Mouse (Mus musculus) G1E (cell line): Measurements from ENCODE around the gene Pde10a. TPM values are rescaled to one million over a fixed set of nuclear protein-coding genes. Genes with fewer than 3 reads are reported as not detected.

Source experiments
- ATAC-seq: 2 replicates; pipeline ENCODE4 v1.8.0; 2016; ENCODE audit warnings: mild to moderate bottlenecking; ENCODE audit not compliant: insufficient number of reproducible peaks, poor library complexity, low FRiP score, severe bottlenecking; ENCODE audit errors: extremely low read depth
- DNase-seq: peaks from one replicate; pipeline ENCODE4 v3.0.0; 2012; ENCODE audit warnings: low spot score
- H3K27me3 ChIP-seq: 2 replicates; pipeline ENCODE4 v1.6.1; 2012; ENCODE audit warnings: mild to moderate bottlenecking, low read length, inconsistent platforms; ENCODE audit not compliant: insufficient read depth
- H3K36me3 ChIP-seq: replicated peaks from 2 replicates; pipeline ENCODE3; 2012; ENCODE audit warnings: mild to moderate bottlenecking, inconsistent platforms
- H3K4me1 ChIP-seq: 2 replicates; pipeline ENCODE4 v1.6.1; 2012; ENCODE audit warnings: low read depth, low read length, inconsistent platforms, mixed read lengths; ENCODE audit not compliant: insufficient read depth
- H3K4me3 ChIP-seq: 2 replicates; pipeline ENCODE4 v1.5.1; 2012; ENCODE audit warnings: low read depth, mild to moderate bottlenecking, inconsistent platforms, low read length, moderate library complexity, mixed read lengths
- H3K9me3 ChIP-seq: replicated peaks from 2 replicates; pipeline ENCODE4 v1.6.1; 2012; ENCODE audit warnings: inconsistent platforms
- CTCF ChIP-seq: IDR thresholded peaks from 2 replicates; pipeline ENCODE4 v1.5.1; 2012; ENCODE audit warnings: low read depth, low read length, inconsistent platforms, mixed read lengths
- GATA1 ChIP-seq: IDR thresholded peaks from 2 replicates; pipeline ENCODE4 v1.6.1; 2012; ENCODE audit warnings: borderline replicate concordance, low read length, inconsistent platforms, mixed read lengths
- GATA2 ChIP-seq: IDR thresholded peaks from 2 replicates; pipeline ENCODE4 v1.6.1; 2012; ENCODE audit warnings: low read depth, low read length, inconsistent platforms, borderline replicate concordance
- POLR2AphosphoS5 ChIP-seq: IDR thresholded peaks from 2 replicates; pipeline ENCODE4 v1.6.1; 2012; ENCODE audit warnings: low read depth, low read length, inconsistent platforms; ENCODE audit not compliant: insufficient replicate concordance
- TAL1 ChIP-seq: conservative IDR thresholded peaks from 2 replicates; pipeline ENCODE4 v1.6.1; 2012; ENCODE audit warnings: low read depth, low read length, inconsistent platforms, mixed read lengths
- polyA plus RNA-seq: library from polyadenylated mRNA; stranded (reverse); fragments of >175 nt; gene quantifications from 2 replicates; pipeline ENCODE4 v1.2.3, GENCODE M21; 2012
- total RNA-seq, 2 experiments: library from RNA; stranded (forward) in 1 of 2; stranded (reverse) in 1 of 2; fragments of 200-1000 nt in 1 of 2; fragments of >200 nt in 1 of 2; fragmentation: Nextera tagmentation in 1 of 2; gene quantifications; 2 replicates each; pipeline ENCODE4 v1.2.3; 2014 to 2017

The Pde10a gene
- total and polyA plus RNA-seq, 3 experiments: 0.27 to 0.83 TPM; not detected in 1

- ATAC-seq (no peak), DNase-seq (no peak)
- Histone ChIP-seq H3K36me3 (no peaks in the 10 kb centered on the region), H3K27me3 (no peaks in the 10 kb centered on the region), H3K4me3 (no peak overlapping the region), H3K4me1 (no peaks in the 10 kb centered on the region), H3K9me3 (0 out of 2 replicates have a peak, but pooled peaks cover 5% of the 10 kb centered on the region)
- TF ChIP-seq TAL1 (no peak), CTCF (no peak), POLR2AphosphoS5 (no peak), GATA2 (no peak), GATA1 (no peak)
Measured at GRCm38 (mm10) chr17:8592427-8593277, 67.5 kb downstream of the Pde10a start.

GRCm38 (mm10) chr17:8597790-8598189, 72.6 kb downstream of the Pde10a start:
- ATAC-seq (0 out of 2 replicates have a peak, but pooled peaks have one; percentile 49), DNase-seq (peak; percentile 8)
- no peaks in the 10 kb centered on the region for H3K36me3 ChIP-seq
- TF ChIP-seq GATA1: no peak
- TF ChIP-seq CTCF: peak; percentile 64
- TF ChIP-seq GATA2: no peak
- no peak for TF ChIP-seq TAL1
- H3K9me3 ChIP-seq: no peaks in the 10 kb centered on the region
- no peaks in the 10 kb centered on the region for H3K4me1 ChIP-seq
- H3K4me3 ChIP-seq: no peak overlapping the region
- H3K27me3 ChIP-seq: 0 out of 2 replicates have a peak, but pooled peaks cover 2% of the 10 kb centered on the region

DNA sequence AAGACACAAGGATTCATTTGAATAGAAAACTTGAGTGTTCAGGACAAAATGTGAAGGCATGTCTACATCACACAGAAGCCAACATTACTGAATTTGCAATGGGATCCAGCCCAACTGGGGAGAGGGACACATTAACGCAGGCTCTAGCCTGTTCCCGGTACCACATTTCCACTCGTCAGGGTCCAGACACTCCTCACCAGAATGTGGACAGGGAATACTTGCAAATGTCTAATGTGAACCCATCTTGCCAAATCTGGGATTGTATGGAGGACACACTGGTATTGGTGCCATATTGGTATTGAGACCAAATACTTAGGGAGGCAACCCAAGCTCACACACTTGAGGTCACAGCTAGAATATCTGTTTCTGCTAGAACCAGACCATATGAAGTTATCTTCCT, 77.8 kb downstream of the Pde10a start:
- peaks cover 3% of the 10 kb centered on the region for H3K9me3 ChIP-seq
- H3K36me3 ChIP-seq: no peaks in the 10 kb centered on the region
- H3K4me1 ChIP-seq: no peaks in the 10 kb centered on the region
- TF ChIP-seq POLR2AphosphoS5: no peak
- no peak for TF ChIP-seq GATA1
- no peak for TF ChIP-seq GATA2
- no peak for TF ChIP-seq TAL1
- TF ChIP-seq CTCF: no peak
- DNase-seq: no peak
- H3K27me3 ChIP-seq: 0 out of 2 replicates have a peak, but pooled peaks cover 4% of the 10 kb centered on the region
- no peak overlapping the region for H3K4me3 ChIP-seq
- no peak for ATAC-seq

DNA sequence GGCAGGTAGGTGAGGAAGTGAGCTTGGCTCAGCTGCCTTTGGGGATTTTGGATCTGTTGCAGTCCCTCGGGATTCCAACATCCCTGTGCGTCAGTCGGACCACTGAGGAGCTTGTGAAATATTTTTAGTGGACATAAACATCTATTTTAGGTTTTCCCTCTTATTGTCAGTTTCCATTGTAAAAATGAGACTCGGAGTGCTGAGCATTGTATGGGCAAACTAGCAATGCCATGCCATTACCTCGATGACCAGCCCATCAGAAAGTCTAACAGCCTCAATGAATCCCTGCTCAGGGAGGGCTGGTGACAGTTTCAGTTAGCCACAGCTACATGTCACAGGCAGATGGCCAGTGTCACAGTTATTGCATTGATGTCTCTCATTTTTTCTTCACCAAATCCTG, 80.7 kb downstream of the Pde10a start:
- H3K27me3 ChIP-seq: peaks cover 4% of the 10 kb centered on the region; the same call in 1 of the 2 replicates
- TF ChIP-seq GATA2 (no peak), CTCF (no peak), POLR2AphosphoS5 (no peak), GATA1 (no peak), TAL1 (no peak)
- no peak for ATAC-seq

GRCm38 (mm10) chr17:8606695-8607094, 81.5 kb downstream of the Pde10a start:
- ATAC-seq (no peak), DNase-seq (no peak)
- Histone ChIP-seq H3K4me3 (no peak overlapping the region), H3K27me3 (peaks cover 4% of the 10 kb centered on the region; the same call in 1 of the 2 replicates), H3K4me1 (no peaks in the 10 kb centered on the region), H3K9me3 (peaks cover 16% of the 10 kb centered on the region), H3K36me3 (no peaks in the 10 kb centered on the region)
- TF ChIP-seq POLR2AphosphoS5 (no peak), CTCF (no peak), TAL1 (no peak), GATA2 (no peak), GATA1 (no peak)

More for the DNA sequence above, 80.7 kb downstream of the Pde10a start:
- Histone ChIP-seq H3K36me3 (no peaks in the 10 kb centered on the region), H3K4me1 (no peaks in the 10 kb centered on the region), H3K9me3 (peaks cover 15% of the 10 kb centered on the region), H3K4me3 (no peak overlapping the region)
- no peak for DNase-seq

GRCm38 (mm10) chr17:8611916-8612315, 86.7 kb downstream of the Pde10a start:
- no peaks in the 10 kb centered on the region for H3K4me1 ChIP-seq
- ATAC-seq: no peak
- no peak for DNase-seq
- no peaks in the 10 kb centered on the region; the same call in 1 of the 2 replicates for H3K27me3 ChIP-seq
- no peak for TF ChIP-seq GATA2
- no peak for TF ChIP-seq TAL1
- no peak for TF ChIP-seq CTCF
- TF ChIP-seq POLR2AphosphoS5: no peak
- no peak for TF ChIP-seq GATA1
- H3K9me3 ChIP-seq: peaks cover 17% of the 10 kb centered on the region; the same call in 1 of the 2 replicates
- no peak overlapping the region for H3K4me3 ChIP-seq
- H3K36me3 ChIP-seq: no peaks in the 10 kb centered on the region
